Mouse (Mus musculus) midbrain, postnatal 0 days (tissue): ENCODE measurements around the gene Cfap299. TPM values are rescaled to one million over a fixed set of nuclear protein-coding genes. Genes with fewer than 3 reads are reported as not detected.

Source experiments
- ATAC-seq: fragments of 200-750 bp; cut with Nextera tagmentation; 2 replicates; pipeline ENCODE4 v1.8.0; 2017; ENCODE audit warnings: moderate number of reproducible peaks, mild to moderate bottlenecking, moderate TSS enrichment, moderate library complexity; ENCODE audit not compliant: low FRiP score
- DNase-seq: peaks from one replicate; pipeline ENCODE4 v3.0.0-alpha.2; 2015; ENCODE audit warnings: low spot score
- H3K27ac ChIP-seq: fragments of 300-500 bp; sonication (generic); 2 replicates; pipeline ENCODE4 v1.5.1; 2014; ENCODE audit warnings: low read depth, mild to moderate bottlenecking, low read length, mixed read lengths
- H3K27me3 ChIP-seq: fragments of 300-500 bp; sonication (generic); 2 replicates; pipeline ENCODE4 v1.6.1; 2014; ENCODE audit warnings: low read length, control low read depth, mixed read lengths; ENCODE audit not compliant: insufficient read depth
- H3K36me3 ChIP-seq: fragments of 300-500 bp; sonication (generic); 2 replicates; pipeline ENCODE4 v1.6.1; 2014; ENCODE audit warnings: low read length, control low read depth, mixed read lengths; ENCODE audit not compliant: insufficient read depth
- H3K4me1 ChIP-seq: fragments of 300-500 bp; sonication (generic); 2 replicates; pipeline ENCODE4 v1.6.1; 2014; ENCODE audit warnings: mild to moderate bottlenecking, control low read depth, antibody characterized with exemption, low read length, mixed read lengths; ENCODE audit not compliant: insufficient read depth
- H3K4me2 ChIP-seq: fragments of 300-500 bp; sonication (generic); 2 replicates; pipeline ENCODE4 v1.6.1; 2014; ENCODE audit warnings: low read depth, mild to moderate bottlenecking, low read length, mixed read lengths; ENCODE audit not compliant: poor library complexity, severe bottlenecking
- H3K4me3 ChIP-seq: fragments of 300-500 bp; sonication (generic); 2 replicates; pipeline ENCODE4 v1.5.1; 2014; ENCODE audit warnings: low read depth, mild to moderate bottlenecking, low read length, moderate library complexity
- H3K9ac ChIP-seq: fragments of 300-500 bp; sonication (generic); replicated peaks from 2 replicates; pipeline ENCODE4 v1.6.1; 2014; ENCODE audit warnings: mild to moderate bottlenecking, low read length, moderate library complexity, mixed read lengths; ENCODE audit not compliant: poor library complexity, severe bottlenecking
- H3K9me3 ChIP-seq: fragments of 300-500 bp; sonication (generic); 2 replicates; pipeline ENCODE4 v1.6.1; 2016; ENCODE audit warnings: low read length, control low read depth
- CTCF ChIP-seq: IDR thresholded peaks from 2 replicates; pipeline ENCODE4 v1.5.1; 2016; ENCODE audit warnings: antibody characterized with exemption, mild to moderate bottlenecking
- WGBS: fragments of 180-500 bp; shearing (Covaris S2); extraction: QIAGEN DNeasy Blood & Tissue Kit; methylation state at CpG from one replicate; pipeline ENCODE4 v1.1.7; 2014; 5-methylcytosine and 5-hydroxymethylcytosine counted together
- polyA plus RNA-seq: library from polyadenylated mRNA; unstranded; fragments of >200 nt; fragmentation: Nextera tagmentation; extraction: Ambion mirVana; gene quantifications from 2 replicates; pipeline ENCODE4 v1.2.1, GENCODE M21; 2015
- total RNA-seq: library from RNA; depleted of rRNA; stranded (reverse); fragments of >200 nt; gene quantifications from 2 replicates; pipeline ENCODE4 v1.2.3, GENCODE M21; 2014

Gene Cfap299
- total and polyA plus RNA-seq, 2 experiments from 2014 or later: 1.5 to 3.4 TPM

DNA sequence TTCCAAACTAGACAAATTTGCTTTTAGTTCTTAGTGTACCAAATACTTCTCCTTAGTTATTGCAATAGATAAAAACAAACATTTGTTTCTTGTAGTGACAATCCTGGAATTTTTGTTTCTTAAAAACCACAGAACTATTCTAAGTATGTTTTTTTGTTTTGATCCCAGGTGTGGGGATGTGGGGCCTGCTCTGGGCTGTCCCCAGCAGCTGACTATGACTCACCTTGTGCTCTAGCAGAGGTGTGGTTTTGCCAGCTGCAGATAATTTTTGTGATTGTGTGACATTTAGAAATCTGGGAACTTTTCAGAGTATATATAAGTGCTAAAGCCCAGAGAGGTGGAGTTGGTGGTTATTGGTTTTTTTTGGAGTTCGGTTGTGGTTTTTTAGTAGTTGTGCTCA, 221.8 kb downstream of the Cfap299 start:
- no peak for DNase-seq
- TF ChIP-seq CTCF: no peak
- no peaks in the 10 kb centered on the region for H3K9me3 ChIP-seq
- no peak overlapping the region for H3K4me3 ChIP-seq
- H3K4me1 ChIP-seq: no peaks in the 10 kb centered on the region
- WGBS: 91% methylated on average over 1 of the region's 1 CpGs
- no peak for ATAC-seq
- no peak overlapping the region for H3K4me2 ChIP-seq
- H3K27ac ChIP-seq: no peak overlapping the region
- H3K36me3 ChIP-seq: no peaks in the 10 kb centered on the region
- H3K27me3 ChIP-seq: no peaks in the 10 kb centered on the region
- no peak overlapping the region for H3K9ac ChIP-seq

- DNase-seq (no peak), ATAC-seq (no peak)
- no peaks in the 10 kb centered on the region for H3K4me1 ChIP-seq
- H3K4me2 ChIP-seq: no peak within 1 kb of the TSS
- H3K27me3 ChIP-seq: no peaks in the 10 kb centered on the region
- no peak within 1 kb of the TSS for H3K4me3 ChIP-seq
- H3K27ac ChIP-seq: no peak within 1 kb of the TSS
- no peak for TF ChIP-seq CTCF
- no peaks in the 10 kb centered on the region for H3K9me3 ChIP-seq
- H3K9ac ChIP-seq: no peak within 1 kb of the TSS
- no peaks in the 10 kb centered on the region for H3K36me3 ChIP-seq
Observed at GRCm38 (mm10) chr5:98552395-98552794, 223.3 kb downstream of the Cfap299 start, which contains the start of gene Gm11111. Gm11111 (plus strand) TSS chr5:98552695.

DNA sequence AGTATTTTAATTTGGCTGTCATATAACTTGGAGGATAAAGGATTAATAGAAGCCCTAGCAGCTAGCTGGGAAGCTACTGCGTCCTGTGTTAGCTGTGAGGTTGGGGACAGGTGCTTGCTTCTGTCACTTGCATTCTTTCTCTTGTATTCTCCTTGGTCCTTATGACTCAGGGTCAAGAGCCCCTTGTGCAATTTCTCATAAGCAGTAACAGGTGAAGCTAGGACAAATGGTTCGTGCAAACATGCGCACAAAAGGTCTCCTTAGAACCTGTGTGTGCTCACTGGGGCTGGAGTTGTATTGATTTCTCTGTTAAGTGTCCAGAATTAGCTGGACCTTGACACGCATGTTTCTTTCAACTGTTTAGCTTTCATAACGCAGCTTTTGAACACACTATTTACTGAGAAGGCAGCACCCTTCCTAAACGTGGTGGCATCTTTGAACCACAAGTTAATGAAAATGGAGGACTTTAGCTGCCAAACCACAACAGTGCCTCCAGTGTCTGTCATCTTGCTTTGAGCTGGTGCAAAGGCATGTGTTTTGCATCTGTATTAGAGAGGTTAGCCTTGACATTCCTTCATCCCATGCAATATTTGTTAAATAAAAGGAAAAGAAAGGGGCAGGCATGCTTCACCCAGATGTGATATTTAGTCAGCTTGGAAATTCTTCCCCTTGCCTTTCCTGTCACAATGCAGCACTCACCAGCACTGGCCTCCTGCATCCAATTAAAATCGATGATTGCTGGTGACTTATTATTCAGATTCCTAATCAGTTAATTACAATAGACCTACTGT, 223.9 kb downstream of the Cfap299 start:
- no peak for DNase-seq
- Histone ChIP-seq H3K27ac (no peak overlapping the region), H3K4me3 (no peak overlapping the region), H3K36me3 (no peaks in the 10 kb centered on the region), H3K9ac (no peak overlapping the region), H3K4me1 (no peaks in the 10 kb centered on the region), H3K27me3 (no peaks in the 10 kb centered on the region), H3K4me2 (no peak overlapping the region), H3K9me3 (no peaks in the 10 kb centered on the region)
- no peak for ATAC-seq
- no peak for TF ChIP-seq CTCF
- 73% methylated on average over 7 of the region's 7 CpGs for WGBS

DNA sequence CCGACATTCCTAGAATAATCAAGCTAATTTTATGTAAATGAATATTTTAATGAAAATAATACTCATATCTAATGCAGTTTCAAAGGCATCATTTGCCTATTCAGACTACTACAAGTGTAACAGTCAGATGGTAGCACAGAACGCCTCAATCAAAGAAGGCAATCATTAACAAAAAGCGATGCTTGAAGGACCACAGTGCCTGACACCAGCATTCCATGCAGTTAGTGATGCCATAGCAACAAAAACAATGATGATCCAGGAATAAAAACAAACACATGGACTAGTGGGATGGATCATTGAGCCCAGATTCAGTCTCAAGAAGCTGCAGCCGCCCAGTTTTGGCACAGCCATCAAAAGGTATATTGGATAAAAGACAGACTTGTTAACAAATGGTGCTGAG, 232.2 kb downstream of the Cfap299 start:
- WGBS: 38% methylated on average over 4 of the region's 4 CpGs
- Histone ChIP-seq H3K27ac (no peak overlapping the region), H3K27me3 (no peaks in the 10 kb centered on the region), H3K4me1 (no peaks in the 10 kb centered on the region), H3K9me3 (no peaks in the 10 kb centered on the region), H3K4me3 (no peak overlapping the region), H3K9ac (no peak overlapping the region), H3K36me3 (no peaks in the 10 kb centered on the region), H3K4me2 (no peak overlapping the region)
- TF ChIP-seq CTCF: no peak
- DNase-seq (no peak), ATAC-seq (no peak)

DNA sequence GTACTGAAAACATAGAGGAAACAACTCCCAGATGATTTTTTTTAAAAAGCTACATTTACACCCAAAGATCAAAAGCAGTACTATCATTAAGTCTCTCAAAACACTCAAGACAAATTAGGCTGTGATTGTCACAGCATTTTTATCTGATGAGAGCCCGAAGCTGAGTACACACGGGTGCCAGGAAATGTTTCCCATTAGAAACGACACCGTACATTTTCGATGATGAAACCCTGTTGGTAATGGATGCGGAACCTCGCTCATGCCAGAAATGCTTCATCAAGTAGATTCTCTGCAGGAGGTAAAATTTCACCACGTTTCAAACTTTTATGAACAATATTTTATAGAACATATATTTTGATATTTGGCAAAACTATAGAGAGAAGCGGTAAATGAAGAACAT, 233.7 kb downstream of the Cfap299 start:
- WGBS: 86% methylated on average over 9 of the region's 9 CpGs
- DNase-seq: no peak
- TF ChIP-seq CTCF: no peak

GRCm38 (mm10) chr5:98563801-98564200, 234.7 kb downstream of the Cfap299 start:
- H3K4me3 ChIP-seq: no peak overlapping the region
- H3K4me1 ChIP-seq: no peaks in the 10 kb centered on the region
- 23% methylated on average over 9 of the region's 9 CpGs for WGBS
- no peaks in the 10 kb centered on the region for H3K9me3 ChIP-seq
- ATAC-seq (no peak), DNase-seq (no peak)
- no peak overlapping the region for H3K9ac ChIP-seq
- no peak for TF ChIP-seq CTCF
- no peak overlapping the region for H3K4me2 ChIP-seq
- no peaks in the 10 kb centered on the region for H3K27me3 ChIP-seq
- no peaks in the 10 kb centered on the region for H3K36me3 ChIP-seq
- H3K27ac ChIP-seq: no peak overlapping the region

More for the DNA sequence above, 233.7 kb downstream of the Cfap299 start:
- no peaks in the 10 kb centered on the region for H3K4me1 ChIP-seq
- H3K27ac ChIP-seq: no peak overlapping the region
- H3K4me2 ChIP-seq: no peak overlapping the region
- no peak overlapping the region for H3K9ac ChIP-seq
- H3K36me3 ChIP-seq: no peaks in the 10 kb centered on the region
- H3K9me3 ChIP-seq: no peaks in the 10 kb centered on the region
- no peak overlapping the region for H3K4me3 ChIP-seq
- H3K27me3 ChIP-seq: no peaks in the 10 kb centered on the region
- ATAC-seq: no peak
